Mouse (Mus musculus): Measurements from ENCODE around the gene Zfp91. TPM values are rescaled to one million over a fixed set of nuclear protein-coding genes. Genes with fewer than 3 reads are reported as not detected.

Gene Zfp91
- polyA plus RNA-seq, 1 experiment, result 85.8 TPM

- no peak overlapping the region for H3K27ac ChIP-seq (ENCODE audit: insufficient read depth, low read length)
- no peak for TF ChIP-seq CTCF (IDR thresholded peaks at IDR 0.05; ENCODE audit: borderline replicate concordance, insufficient read depth, low read length)
- no peak for TF ChIP-seq POLR2A (IDR thresholded peaks at IDR 0.05; ENCODE audit: low read depth, low read length)
- H3K4me1 ChIP-seq (ENCODE audit: control insufficient read depth, insufficient read depth, low read length), result no peaks in the 10 kb centered on the region
- no peak overlapping the region for H3K4me3 ChIP-seq (ENCODE audit: insufficient read depth, low read length)
These were observed 75.5 kb downstream of the Zfp91 start for GRCm38 (mm10) chr19:12720463-12720862.

- TF ChIP-seq CTCF (IDR thresholded peaks at IDR 0.05; ENCODE audit: borderline replicate concordance, insufficient read depth, low read length) (no peak), POLR2A (IDR thresholded peaks at IDR 0.05; ENCODE audit: low read depth, low read length) (no peak)
- no peaks in the 10 kb centered on the region for H3K4me1 ChIP-seq (ENCODE audit: control insufficient read depth, insufficient read depth, low read length)
These were observed 76.7 kb downstream of the Zfp91 start for GRCm38 (mm10) chr19:12719189-12719588.

More at GRCm38 (mm10) chr19:12719189-12719588, 76.7 kb downstream of the Zfp91 start:
- Histone ChIP-seq H3K27ac (ENCODE audit: insufficient read depth, low read length) (no peak overlapping the region), H3K4me3 (ENCODE audit: insufficient read depth, low read length) (no peak overlapping the region)

Other genes with a start within 250 kb of the Zfp91 start
- 0.23 TPM in 1 of 2 replicates, not detected in the other for gene Gm4952, start 196.2 kb downstream of the Zfp91 start, polyA plus RNA-seq (2011; ENCODE audit: insufficient read length, low read depth, missing spikeins)
- 0.23 TPM in 1 of 2 replicates, not detected in the other for gene Glyat, start 162.8 kb downstream of the Zfp91 start, polyA plus RNA-seq (2011; ENCODE audit: insufficient read length, low read depth, missing spikeins)
- not detected in 2 replicates for gene Olfr1442, start 125.7 kb downstream of the Zfp91 start, polyA plus RNA-seq (2011; ENCODE audit: insufficient read length, low read depth, missing spikeins)
- gene Olfr1443, start 118.0 kb downstream of the Zfp91 start, polyA plus RNA-seq (2011; ENCODE audit: insufficient read length, low read depth, missing spikeins), result not detected in 2 replicates
- gene Keg1, start 100.3 kb downstream of the Zfp91 start, polyA plus RNA-seq (2011; ENCODE audit: insufficient read length, low read depth, missing spikeins), result not detected in 2 replicates
- gene Cntf, start 30.5 kb downstream of the Zfp91 start, polyA plus RNA-seq (2011; ENCODE audit: insufficient read length, low read depth, missing spikeins), result 2.9 and 6.0 TPM in 2 replicates
- 0.38 and 0.83 TPM in 2 replicates for gene Lpxn, start 67 bp upstream of the Zfp91 start, polyA plus RNA-seq (2011; ENCODE audit: insufficient read length, low read depth, missing spikeins)
- not detected in 2 replicates for gene Gm5244, start 50.6 kb upstream of the Zfp91 start, polyA plus RNA-seq (2011; ENCODE audit: insufficient read length, low read depth, missing spikeins)
- gene Olfr1444, start 61.2 kb upstream of the Zfp91 start, polyA plus RNA-seq (2011; ENCODE audit: insufficient read length, low read depth, missing spikeins), result not detected in 2 replicates
- not detected in 2 replicates for gene Olfr1445, start 87.7 kb upstream of the Zfp91 start, polyA plus RNA-seq (2011; ENCODE audit: insufficient read length, low read depth, missing spikeins)
- gene Olfr1446, start 97.4 kb upstream of the Zfp91 start, polyA plus RNA-seq (2011; ENCODE audit: insufficient read length, low read depth, missing spikeins), result not detected in 2 replicates
- not detected in 2 replicates for gene Olfr1447, start 107.6 kb upstream of the Zfp91 start, polyA plus RNA-seq (2011; ENCODE audit: insufficient read length, low read depth, missing spikeins)
- gene Olfr1448, start 128.3 kb upstream of the Zfp91 start, polyA plus RNA-seq (2011; ENCODE audit: insufficient read length, low read depth, missing spikeins), result not detected in 2 replicates
- not detected in 2 replicates for gene Olfr1449, start 134.7 kb upstream of the Zfp91 start, polyA plus RNA-seq (2011; ENCODE audit: insufficient read length, low read depth, missing spikeins)
- gene Olfr1450, start 154.1 kb upstream of the Zfp91 start, polyA plus RNA-seq (2011; ENCODE audit: insufficient read length, low read depth, missing spikeins), result not detected in 2 replicates
- gene Olfr1451, start 198.9 kb upstream of the Zfp91 start, polyA plus RNA-seq (2011; ENCODE audit: insufficient read length, low read depth, missing spikeins), result not detected in 2 replicates
- gene Olfr1453, start 232.2 kb upstream of the Zfp91 start, polyA plus RNA-seq (2011; ENCODE audit: insufficient read length, low read depth, missing spikeins), result not detected in 2 replicates